Mouse (Mus musculus): ENCODE results near the gene Samd10. TPM values are rescaled to one million over a fixed set of nuclear protein-coding genes. Genes with fewer than 3 reads are reported as not detected.

Gene Samd10
- total RNA-seq, 2 experiments from 2014 or later, result 0.69 to 1.0 TPM

GRCm38 (mm10) chr2:181548227-181548626 is 50.8 kb downstream of the Samd10 start:
- no peak for DNase-seq
- intact Hi-C loops (cut with DNase I), result no loop called here

GRCm38 (mm10) chr2:181546142-181546541 is 52.9 kb downstream of the Samd10 start:
- DNase-seq, result no peak
- intact Hi-C loops (cut with DNase I), result no loop called here

Small RNA genes within 50 kb of the gene (microRNA-seq; reads per million reads assigned to microRNA genes)
- 0 reads per million in 2 experiments for gene Mir7006

Other genes with a start within 250 kb of the Samd10 start
- gene Zgpat, start 234.3 kb downstream of the Samd10 start, total RNA-seq (2021), result 10 to 100 TPM; 11.3 to 11.5 TPM
- gene Arfrp1, start 233.8 kb downstream of the Samd10 start, total RNA-seq (2021), result 10 to 100 TPM; 21.5 to 26.1 TPM
- gene Lime1, start 219.1 kb downstream of the Samd10 start, total RNA-seq (2021), result 1 to 10 TPM; 4.7 to 5.2 TPM
- 1 to 10 TPM; 3.9 to 4.0 TPM for gene Zbtb46, start 139.8 kb downstream of the Samd10 start, total RNA-seq (2021)
- gene Abhd16b, start 106.0 kb downstream of the Samd10 start, total RNA-seq (2021), result not detected
- gene Tpd52l2, start 102.1 kb downstream of the Samd10 start, total RNA-seq (2021), result 10 to 100 TPM; 41.1 to 48.7 TPM
- 10 to 100 TPM; 43.3 to 43.9 TPM for gene Dnajc5, start 78.7 kb downstream of the Samd10 start, total RNA-seq (2021)
- 10 to 100 TPM; 24.8 to 27.3 TPM for gene Uckl1, start 14.3 kb downstream of the Samd10 start, total RNA-seq (2021)
- 10 to 100 TPM; 23.0 to 29.8 TPM for gene Prpf6, start 7.3 kb downstream of the Samd10 start, total RNA-seq (2021)
- 10 to 100 TPM; 15.3 to 19.7 TPM for gene Zfp512b, start 6.4 kb downstream of the Samd10 start, total RNA-seq (2021)
- not detected for gene Gm29797, start 57.8 kb upstream of the Samd10 start, total RNA-seq (2021)
- gene Sox18, start 72.4 kb upstream of the Samd10 start, total RNA-seq (2021), result 10 to 100 TPM in 1 of 2 experiments, 1 to 10 TPM in 1; 7.6 to 14.2 TPM
- gene Tcea2, start 81.1 kb upstream of the Samd10 start, total RNA-seq (2021), result 1 to 10 TPM; 6.0 to 7.8 TPM
- 1 to 10 TPM; 2.3 to 2.7 TPM for gene Rgs19, start 94.8 kb upstream of the Samd10 start, total RNA-seq (2021)
- not detected for gene Lkaaear1, start 99.2 kb upstream of the Samd10 start, total RNA-seq (2021)
- gene Oprl1, start 115.8 kb upstream of the Samd10 start, total RNA-seq (2021), result not detected
- not detected for gene Myt1, start 164.1 kb upstream of the Samd10 start, total RNA-seq (2021)
- 10 to 100 TPM; 36.0 to 39.6 TPM for gene Pcmtd2, start 238.6 kb upstream of the Samd10 start, total RNA-seq (2021)

Data from gastrocnemius, postnatal 36 days (tissue).